Mouse (Mus musculus) granulocyte monocyte progenitor cell, adult 5-6 weeks (primary cell): ENCODE measurements at regions not wholly inside any gene's neighbourhood (a gene's known extent, or its start where the extent isn't known, plus 50 kb on each side); places are given as distances from the start of the nearest gene placed in this dataset.

Source experiments
- ATAC-seq: replicated peaks from 2 replicates; pipeline ENCODE4 v1.8.0; 2016; ENCODE audit warnings: mild to moderate bottlenecking, moderate TSS enrichment, inconsistent platforms; ENCODE audit not compliant: poor library complexity, severe bottlenecking

DNA sequence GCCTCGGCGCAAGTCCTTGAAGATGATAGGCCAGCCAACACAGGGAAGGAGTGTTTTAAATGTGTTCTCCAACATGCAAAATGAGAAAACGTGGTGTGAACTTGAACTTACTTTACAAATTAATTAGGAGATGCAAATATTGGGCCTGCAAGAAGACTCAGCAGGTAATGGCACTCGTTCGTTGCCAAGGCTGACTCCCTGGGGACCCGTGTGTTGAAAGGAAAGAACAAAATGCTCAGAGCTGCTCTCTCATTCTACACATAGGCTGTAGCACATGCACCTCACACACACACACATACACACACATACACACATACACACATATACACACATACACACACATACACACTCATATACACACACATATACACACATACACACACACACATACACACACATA is 74.6 kb upstream of the H2afz start:
- ATAC-seq: no peak

DNA sequence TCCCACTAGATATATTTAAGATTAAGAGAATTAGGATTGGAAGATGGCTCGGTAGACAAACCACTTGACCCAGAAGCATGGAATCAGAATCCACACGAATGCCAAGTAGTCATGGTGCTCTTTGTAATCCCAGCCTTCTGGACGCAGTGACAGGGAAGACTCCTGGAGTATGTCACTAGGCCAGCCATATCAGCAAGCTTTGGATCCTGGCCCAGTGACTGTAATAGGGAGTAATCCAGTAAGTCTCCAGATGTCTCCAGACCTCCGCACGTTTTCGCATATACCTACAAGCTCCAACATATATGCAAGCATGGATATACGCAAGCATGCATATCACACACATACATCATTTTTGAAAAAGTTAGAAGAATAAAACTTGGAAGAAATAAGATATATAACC is 73.9 kb upstream of the H2afz start:
- no peak for ATAC-seq

DNA sequence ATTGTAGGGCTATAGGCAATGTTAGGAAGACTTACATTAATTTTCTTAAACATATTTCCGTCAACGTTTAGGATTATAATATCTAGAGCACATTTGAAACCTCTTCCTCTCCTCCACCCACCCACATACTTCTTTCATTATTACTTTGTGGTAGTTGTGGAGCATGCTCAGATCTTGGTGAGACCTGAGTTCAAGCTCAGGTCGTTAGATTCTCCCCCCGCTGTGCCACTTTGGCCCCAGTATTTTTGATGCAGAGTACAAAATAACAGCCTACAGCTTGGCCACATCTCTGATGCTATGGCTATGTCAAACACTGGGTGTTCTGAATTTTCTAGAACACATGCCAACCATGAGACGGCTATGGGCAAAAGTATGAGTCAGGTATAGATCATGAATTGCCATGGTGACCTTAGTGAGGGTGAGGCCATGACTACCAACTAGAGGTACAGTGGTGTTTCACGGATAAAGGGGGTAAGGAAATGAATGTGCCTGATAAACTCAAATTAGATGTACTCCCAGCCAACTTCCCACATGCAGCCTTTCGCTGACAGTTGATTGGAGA is 68.5 kb upstream of the H2afz start:
- ATAC-seq: no peak

DNA sequence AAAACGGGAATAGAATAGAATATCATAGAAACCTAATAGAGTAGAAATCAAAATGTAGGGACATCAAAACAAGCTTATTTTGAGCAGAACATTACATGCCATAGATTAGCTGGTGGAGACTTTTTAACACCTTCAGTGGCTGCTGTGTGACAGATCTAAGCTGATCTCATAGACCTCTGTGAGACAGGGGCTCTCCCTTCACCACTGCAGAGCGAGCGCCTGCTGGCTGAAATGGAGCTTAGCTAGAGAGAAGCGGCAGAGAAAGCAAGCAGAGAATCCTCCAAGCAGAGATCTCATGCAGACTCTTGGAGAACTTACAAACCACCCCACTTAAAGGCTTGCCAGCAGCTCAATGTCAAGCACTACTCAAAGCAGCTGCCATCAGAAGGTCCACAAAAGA is 65.5 kb upstream of the H2afz start:
- ATAC-seq: no peak

DNA sequence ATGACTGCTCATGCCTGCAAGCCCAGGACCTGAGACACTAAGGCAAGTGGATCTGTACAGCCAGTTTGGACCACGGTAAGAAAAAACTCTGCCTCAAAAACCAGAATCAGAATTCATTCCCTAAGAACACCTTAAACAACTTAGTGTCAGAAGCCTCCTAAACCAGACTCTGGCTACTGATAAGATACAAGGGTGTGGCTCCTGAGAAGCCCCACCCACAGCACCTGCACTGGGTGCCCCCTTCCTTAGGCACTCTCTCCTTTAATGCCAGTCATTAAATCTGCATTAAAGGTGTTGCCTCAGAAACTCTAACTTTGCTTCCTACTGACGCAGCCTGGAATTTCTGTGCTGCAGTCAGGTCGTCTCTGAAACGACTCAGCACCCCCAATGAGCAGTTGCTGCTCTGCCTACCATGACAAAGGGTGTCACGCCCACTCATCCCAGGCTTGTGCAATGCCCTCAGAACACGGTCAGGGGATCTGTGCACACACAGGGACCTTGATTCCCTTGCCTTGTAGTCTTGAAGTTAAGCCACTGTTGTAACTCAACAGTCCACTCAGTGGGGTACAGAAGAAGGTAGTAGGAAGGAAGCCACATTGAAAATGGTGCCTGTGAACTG is 62.8 kb upstream of the H2afz start:
- ATAC-seq: no peak; the same call in 1 of the 2 replicates

DNA sequence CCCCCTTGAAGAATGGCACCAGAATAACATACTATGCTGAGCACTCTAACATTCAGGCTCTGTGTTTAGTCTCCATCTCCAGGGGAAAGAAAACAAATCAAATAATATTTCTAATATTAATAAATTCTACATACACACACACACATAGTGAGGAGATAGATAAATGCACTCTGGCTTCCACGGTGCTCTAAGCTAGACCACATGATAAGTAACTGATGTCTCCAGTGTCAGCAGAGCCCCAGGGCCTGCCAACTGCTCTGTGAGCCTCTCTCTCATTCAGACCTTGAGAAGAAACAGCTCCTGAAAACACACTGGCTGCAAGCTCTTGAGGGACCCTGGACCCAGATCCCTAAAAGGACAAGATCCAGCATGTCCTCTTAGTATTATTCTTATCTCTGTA is 56.9 kb upstream of the H2afz start:
- ATAC-seq: no peak

DNA sequence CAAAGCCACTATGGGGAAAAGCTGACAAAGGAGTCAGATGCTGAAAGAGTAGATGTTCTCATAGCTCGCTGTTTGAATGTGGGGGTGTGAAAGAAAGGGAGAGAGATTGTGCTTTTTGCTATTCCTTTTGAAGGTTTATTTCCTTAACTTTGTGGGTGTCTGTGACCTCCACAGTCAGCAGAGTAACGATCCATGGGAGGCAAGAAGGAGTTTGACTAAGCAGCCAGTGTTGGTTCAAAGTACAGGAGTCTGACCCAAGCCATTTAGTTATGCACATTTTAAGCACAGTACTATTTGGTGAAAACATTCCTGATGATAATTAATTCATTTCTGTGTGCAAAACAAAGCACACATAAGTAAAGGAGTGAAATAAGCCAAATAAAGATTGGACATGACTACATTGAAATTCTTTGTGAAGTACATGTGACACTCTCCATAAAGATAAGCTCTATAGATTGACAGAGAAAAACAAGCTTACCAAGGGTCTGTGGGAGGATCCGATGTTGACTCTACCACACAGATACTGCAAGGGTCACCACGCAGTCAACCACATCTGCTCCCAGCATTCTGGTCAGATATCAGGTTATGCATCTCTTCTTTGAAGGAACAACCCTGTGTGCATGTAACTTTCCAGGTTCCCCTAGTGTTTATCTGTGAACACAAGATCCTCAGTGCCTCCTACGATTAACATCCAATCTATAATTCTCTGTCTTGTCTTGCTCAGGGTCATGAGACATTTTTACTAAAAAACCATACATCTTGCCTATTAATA is 56.2 kb upstream of the H2afz start:
- ATAC-seq: no peak

DNA sequence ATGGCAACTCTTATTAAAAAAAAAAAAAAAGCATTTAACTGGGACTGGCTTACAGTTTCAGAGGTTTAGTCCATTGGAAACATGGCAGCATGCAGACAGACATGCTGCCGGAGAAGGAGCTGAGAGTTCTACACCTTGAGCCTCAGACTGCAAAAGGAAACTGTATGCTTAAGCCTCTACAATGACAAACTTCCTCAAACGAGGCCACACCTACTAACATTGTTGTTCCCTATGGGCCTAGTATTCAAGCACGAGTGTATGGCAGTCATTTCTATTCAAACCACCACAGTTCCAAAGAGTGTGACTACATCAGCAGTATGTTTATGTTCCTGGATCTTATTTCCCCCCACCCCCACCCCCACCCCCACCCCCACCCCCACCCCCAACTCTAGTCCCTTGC is 54.2 kb upstream of the H2afz start:
- ATAC-seq: peak; percentile 90
